Mouse (Mus musculus) forebrain, embryonic 11.5 days (tissue): ENCODE data around the gene Col7a1. TPM values are rescaled to one million over a fixed set of nuclear protein-coding genes. Genes with fewer than 3 reads are reported as not detected.

Experiments used
- ATAC-seq: fragments of 200-750 bp; cut with Nextera tagmentation; replicated peaks from 2 replicates; pipeline ENCODE4 v1.8.0; 2017; ENCODE audit warnings: moderate TSS enrichment; ENCODE audit not compliant: low FRiP score
- DNase-seq: peaks from one replicate; pipeline ENCODE4 v3.0.0-alpha.2; 2017; ENCODE audit warnings: low spot score
- H3K27ac ChIP-seq: fragments of 300-500 bp; sonication (generic); 2 replicates; pipeline ENCODE4 v1.5.1; 2014; ENCODE audit warnings: low read depth, low read length
- H3K27me3 ChIP-seq: fragments of 300-500 bp; sonication (generic); 2 replicates; pipeline ENCODE4 v1.6.1; 2014; ENCODE audit warnings: mild to moderate bottlenecking, low read length, mixed read lengths; ENCODE audit not compliant: control insufficient read depth, insufficient read depth
- H3K36me3 ChIP-seq: fragments of 300-500 bp; sonication (generic); 2 replicates; pipeline ENCODE4 v1.6.1; 2014; ENCODE audit warnings: mild to moderate bottlenecking, low read length, moderate library complexity, mixed read lengths; ENCODE audit not compliant: control insufficient read depth, insufficient read depth
- H3K4me1 ChIP-seq: fragments of 300-500 bp; sonication (generic); replicated peaks from 2 replicates; pipeline ENCODE4 v1.6.1; 2014; ENCODE audit warnings: low read length, mixed read lengths; ENCODE audit not compliant: control insufficient read depth, insufficient read depth
- H3K4me2 ChIP-seq: fragments of 300-500 bp; sonication (generic); 2 replicates; pipeline ENCODE4 v1.6.1; 2014; ENCODE audit warnings: low read depth, mild to moderate bottlenecking, low read length, moderate library complexity, mixed read lengths; ENCODE audit not compliant: severe bottlenecking
- H3K4me3 ChIP-seq: fragments of 300-500 bp; sonication (generic); 2 replicates; pipeline ENCODE4 v1.5.1; 2014; ENCODE audit warnings: low read depth, low read length
- H3K9ac ChIP-seq: fragments of 300-500 bp; sonication (generic); 2 replicates; pipeline ENCODE4 v1.6.1; 2014; ENCODE audit warnings: low read length
- H3K9me3 ChIP-seq: fragments of 300-500 bp; sonication (generic); 2 replicates; pipeline ENCODE4 v1.6.1; 2016; ENCODE audit warnings: low read length, mixed read lengths; ENCODE audit not compliant: control insufficient read depth
- WGBS: fragments of 180-500 bp; shearing (Covaris S2); extraction: QIAGEN DNeasy Blood & Tissue Kit; methylation state at CpG from one replicate; pipeline ENCODE4 v1.1.7; 2014; 5-methylcytosine and 5-hydroxymethylcytosine counted together
- polyA plus RNA-seq: library from polyadenylated mRNA; unstranded; fragments of >200 nt; fragmentation: Nextera tagmentation; extraction: Ambion mirVana; gene quantifications from 2 replicates; pipeline ENCODE4 v1.2.1, GENCODE M21; 2014

Gene Col7a1
- polyA plus RNA-seq, 1 experiment from 2014 or later, result 2.2 TPM

DNA sequence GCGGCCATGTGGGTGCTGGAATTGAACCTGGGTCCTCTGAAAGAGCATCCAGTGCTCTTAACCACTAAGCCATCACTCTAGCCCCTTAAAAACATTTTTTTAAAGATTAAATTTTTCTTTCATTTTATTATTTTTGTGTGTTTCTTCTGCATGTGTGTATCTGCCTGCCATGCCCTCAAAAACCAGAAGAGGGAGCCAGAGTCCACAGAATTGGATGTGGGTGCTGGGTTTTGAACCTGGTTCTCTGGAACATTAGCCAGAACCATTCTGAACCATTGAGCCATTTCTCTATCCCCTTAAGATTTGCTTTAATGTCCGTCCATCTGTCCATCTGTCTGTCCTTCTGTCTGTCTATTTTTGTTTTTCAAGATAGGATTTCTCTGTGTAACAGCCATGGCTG, 49.8 kb downstream of the Col7a1 start:
- no peak overlapping the region for H3K27ac ChIP-seq
- H3K9me3 ChIP-seq, result no peaks in the 10 kb centered on the region
- H3K27me3 ChIP-seq, result no peaks in the 10 kb centered on the region
- H3K9ac ChIP-seq, result no peak overlapping the region
- WGBS, result 52% methylated on average over 2 of the region's 2 CpGs
- no peaks in the 10 kb centered on the region for H3K36me3 ChIP-seq
- no peaks in the 10 kb centered on the region; the same call in 1 of the 2 replicates for H3K4me1 ChIP-seq
- ATAC-seq (no peak), DNase-seq (peak; percentile 75)
- H3K4me2 ChIP-seq, result no peak overlapping the region
- H3K4me3 ChIP-seq, result no peak overlapping the region

DNA sequence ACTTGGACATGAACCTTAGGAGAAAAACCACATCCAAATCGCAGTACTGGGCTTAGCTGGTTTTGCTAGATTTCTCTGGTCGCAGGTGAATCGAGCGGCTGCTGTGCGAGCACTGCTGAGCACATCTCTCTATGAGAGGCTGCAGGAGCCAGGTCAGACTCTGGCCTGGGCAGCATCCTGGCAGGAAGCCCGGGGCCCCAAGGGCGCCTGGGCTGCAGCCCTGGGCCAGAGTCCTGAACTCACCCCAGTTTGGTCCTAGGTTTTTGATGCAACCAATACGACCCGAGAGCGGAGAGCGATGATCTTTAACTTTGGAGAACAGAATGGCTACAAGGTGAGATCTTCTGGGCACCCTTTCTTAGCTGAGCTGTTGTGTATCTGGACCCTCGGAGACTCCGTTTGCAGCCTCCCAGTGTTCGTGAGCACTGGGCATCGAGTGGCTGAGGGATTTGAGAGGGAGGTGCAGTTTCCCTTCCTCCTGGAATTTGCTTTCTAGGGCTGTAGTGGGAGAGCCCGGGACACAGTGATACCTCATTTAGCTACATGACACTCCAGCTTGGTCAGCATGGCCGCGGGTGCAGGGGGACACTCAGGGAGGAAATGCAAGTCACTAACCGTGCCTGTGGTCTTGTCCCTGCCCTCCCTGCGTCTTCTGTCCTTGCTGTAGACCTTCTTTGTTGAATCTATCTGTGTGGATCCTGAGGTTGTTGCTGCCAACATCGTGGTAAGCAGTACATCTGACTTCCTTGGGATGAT, 53.8 kb downstream of the Col7a1 start:
- no peak overlapping the region for H3K27ac ChIP-seq
- H3K27me3 ChIP-seq, result no peaks in the 10 kb centered on the region

DNA sequence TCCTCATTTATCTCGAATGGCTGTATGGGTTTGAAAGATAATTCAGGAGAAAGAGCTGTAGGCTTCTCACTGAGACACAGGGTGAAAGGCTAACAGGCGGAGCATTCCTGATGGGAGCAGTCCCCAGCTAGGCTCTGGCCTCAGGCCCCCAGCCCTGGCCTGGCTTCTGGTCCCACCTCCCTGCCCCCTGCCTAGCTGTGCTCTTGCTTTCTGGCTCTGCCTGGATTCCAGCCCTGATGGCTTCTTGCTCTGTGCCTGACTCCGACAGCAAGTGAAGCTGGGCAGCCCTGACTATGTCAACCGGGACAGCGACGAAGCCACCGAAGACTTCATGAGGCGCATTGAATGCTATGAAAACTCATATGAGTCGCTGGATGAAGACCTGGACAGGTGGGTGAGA, 54.7 kb downstream of the Col7a1 start:
- Histone ChIP-seq H3K4me1 (no peaks in the 10 kb centered on the region; the same call in 1 of the 2 replicates), H3K9ac (no peak overlapping the region), H3K36me3 (no peaks in the 10 kb centered on the region), H3K9me3 (no peaks in the 10 kb centered on the region), H3K27me3 (no peaks in the 10 kb centered on the region), H3K4me2 (no peak overlapping the region), H3K4me3 (no peak overlapping the region), H3K27ac (no peak overlapping the region)
- ATAC-seq, result no peak
- no peak for DNase-seq
- 78% methylated on average over 9 of the region's 9 CpGs for WGBS

More for the DNA sequence above, 53.8 kb downstream of the Col7a1 start:
- Histone ChIP-seq H3K4me1 (no peaks in the 10 kb centered on the region; the same call in 1 of the 2 replicates), H3K36me3 (no peaks in the 10 kb centered on the region), H3K9ac (no peak overlapping the region), H3K4me2 (no peak overlapping the region), H3K9me3 (no peaks in the 10 kb centered on the region), H3K4me3 (no peak overlapping the region)
- WGBS, result 83% methylated on average over 21 of the region's 21 CpGs
- DNase-seq (no peak), ATAC-seq (no peak)

DNA sequence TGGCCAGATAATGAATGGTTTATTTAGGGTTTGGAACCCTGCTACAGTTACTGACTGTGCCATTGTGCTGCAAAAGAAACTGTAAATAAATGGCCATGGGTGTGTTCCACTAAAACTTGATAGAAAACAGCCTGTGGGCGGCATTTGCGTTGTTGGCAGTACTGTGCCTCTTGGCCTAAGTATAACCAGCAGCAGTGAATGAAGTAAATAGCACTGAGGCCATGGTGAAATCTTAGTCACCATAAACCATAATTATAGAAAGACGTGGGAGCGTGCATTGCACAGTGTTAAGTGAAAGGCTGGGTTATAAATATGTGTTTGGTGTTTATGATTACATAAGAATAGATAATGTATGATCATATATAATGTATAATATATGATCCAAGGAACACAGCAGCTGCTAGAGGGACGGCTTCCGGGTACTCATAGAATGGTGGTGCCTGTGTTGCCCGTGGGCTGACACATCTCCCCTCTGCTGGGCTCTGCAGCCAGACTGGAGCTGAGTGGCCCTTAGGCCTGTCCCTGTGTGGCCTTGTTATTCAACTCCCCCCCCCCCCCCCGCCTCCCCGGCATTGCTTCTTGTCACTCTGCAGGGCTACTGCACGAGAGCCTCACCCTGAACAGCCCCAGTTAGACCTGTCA, 55.7 kb downstream of the Col7a1 start:
- DNase-seq, result no peak
- H3K9ac ChIP-seq, result no peak overlapping the region
- no peak overlapping the region for H3K4me3 ChIP-seq
- no peak overlapping the region for H3K27ac ChIP-seq
- H3K4me2 ChIP-seq, result no peak overlapping the region
- no peaks in the 10 kb centered on the region; the same call in 1 of the 2 replicates for H3K4me1 ChIP-seq
- no peaks in the 10 kb centered on the region for H3K9me3 ChIP-seq
- 79% methylated on average over 10 of the region's 10 CpGs for WGBS
- H3K36me3 ChIP-seq, result no peaks in the 10 kb centered on the region
- no peaks in the 10 kb centered on the region for H3K27me3 ChIP-seq
- no peak for ATAC-seq

DNA sequence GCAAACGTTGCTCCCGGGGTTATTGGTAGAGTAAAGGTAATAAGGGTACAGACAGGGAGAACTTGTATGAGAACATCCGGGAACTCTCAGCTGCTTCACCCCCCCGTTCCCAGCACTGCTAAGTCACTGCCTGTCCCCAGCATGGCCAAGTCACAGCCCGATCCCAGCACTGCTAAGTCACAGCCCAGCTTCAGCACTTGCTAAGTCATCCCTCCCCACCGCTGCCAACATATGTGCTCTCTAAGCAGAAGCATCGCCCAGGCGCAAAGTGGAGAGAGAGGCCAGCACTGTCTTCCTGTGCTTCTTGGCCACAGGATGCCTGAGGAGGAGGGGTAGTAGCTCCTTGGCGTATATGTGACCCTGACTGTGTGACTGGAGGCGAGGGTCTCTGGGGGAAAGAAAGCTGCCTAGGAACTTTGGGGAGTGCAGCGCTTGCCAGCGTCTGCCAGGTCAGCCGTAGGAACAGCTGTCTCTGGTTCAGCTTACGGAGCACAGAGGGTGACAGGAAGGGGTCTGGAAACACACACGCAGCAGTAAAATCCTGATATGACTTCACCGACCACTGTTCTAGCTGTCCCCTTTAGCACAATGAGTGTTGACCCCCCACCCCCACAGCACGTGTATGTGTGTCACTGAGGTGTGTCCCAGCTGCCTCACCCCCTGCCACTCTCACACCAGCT, 56.4 kb downstream of the Col7a1 start:
- ATAC-seq (no peak), DNase-seq (no peak)
- Histone ChIP-seq H3K4me3 (no peak overlapping the region), H3K9me3 (no peaks in the 10 kb centered on the region), H3K27ac (no peak overlapping the region), H3K4me2 (no peak overlapping the region), H3K4me1 (no peaks in the 10 kb centered on the region; the same call in 1 of the 2 replicates), H3K27me3 (no peaks in the 10 kb centered on the region), H3K36me3 (no peaks in the 10 kb centered on the region), H3K9ac (no peak overlapping the region)
- WGBS, result 66% methylated on average over 17 of the region's 17 CpGs

DNA sequence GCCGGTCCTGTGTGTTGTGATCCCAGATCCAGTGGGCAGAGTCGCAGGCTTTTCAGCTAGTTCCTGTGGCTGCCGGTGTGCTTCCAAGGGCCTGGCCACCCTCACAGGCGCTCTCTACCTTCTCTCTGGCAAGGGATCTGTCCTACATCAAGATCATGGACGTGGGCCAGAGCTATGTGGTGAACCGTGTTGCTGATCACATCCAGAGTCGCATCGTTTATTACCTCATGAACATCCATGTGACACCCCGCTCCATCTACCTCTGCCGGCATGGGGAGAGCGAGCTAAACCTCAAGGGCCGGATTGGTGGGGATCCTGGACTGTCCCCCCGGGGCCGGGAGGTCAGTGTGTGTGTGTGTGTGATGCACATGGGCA, 56.9 kb downstream of the Col7a1 start:
- WGBS, result 92% methylated on average over 14 of the region's 14 CpGs
- Histone ChIP-seq H3K27ac (no peak overlapping the region), H3K4me1 (no peaks in the 10 kb centered on the region; the same call in 1 of the 2 replicates), H3K4me2 (no peak overlapping the region), H3K36me3 (no peaks in the 10 kb centered on the region), H3K9ac (no peak overlapping the region), H3K9me3 (no peaks in the 10 kb centered on the region), H3K4me3 (no peak overlapping the region), H3K27me3 (no peaks in the 10 kb centered on the region)
- ATAC-seq (no peak), DNase-seq (no peak)

DNA sequence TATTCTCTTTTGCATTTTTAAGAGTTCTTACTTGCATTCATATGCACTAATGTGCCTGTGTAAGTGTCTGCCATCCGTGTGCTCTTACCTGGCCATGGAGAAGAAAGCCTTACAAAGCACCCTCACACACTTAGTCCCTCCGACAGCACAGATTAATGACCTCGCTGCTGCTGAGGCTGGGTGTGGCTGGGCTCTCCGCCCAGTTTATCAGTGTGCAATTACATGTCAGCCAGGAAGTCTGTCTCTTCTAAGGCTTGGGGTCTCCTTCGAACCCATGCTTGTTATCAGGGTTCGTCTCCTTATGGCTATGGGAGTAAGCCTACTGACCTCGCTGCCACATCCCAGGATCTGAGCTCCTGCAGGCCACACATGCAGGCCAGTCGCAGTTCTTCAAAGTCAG, 62.0 kb downstream of the Col7a1 start:
- Histone ChIP-seq H3K9me3 (no peaks in the 10 kb centered on the region), H3K4me3 (no peak overlapping the region), H3K4me1 (no peaks in the 10 kb centered on the region), H3K27ac (no peak overlapping the region), H3K36me3 (no peaks in the 10 kb centered on the region), H3K4me2 (no peak overlapping the region), H3K9ac (no peak overlapping the region), H3K27me3 (no peaks in the 10 kb centered on the region)
- WGBS, result 83% methylated on average over 8 of the region's 8 CpGs
- no peak for ATAC-seq
- no peak for DNase-seq

DNA sequence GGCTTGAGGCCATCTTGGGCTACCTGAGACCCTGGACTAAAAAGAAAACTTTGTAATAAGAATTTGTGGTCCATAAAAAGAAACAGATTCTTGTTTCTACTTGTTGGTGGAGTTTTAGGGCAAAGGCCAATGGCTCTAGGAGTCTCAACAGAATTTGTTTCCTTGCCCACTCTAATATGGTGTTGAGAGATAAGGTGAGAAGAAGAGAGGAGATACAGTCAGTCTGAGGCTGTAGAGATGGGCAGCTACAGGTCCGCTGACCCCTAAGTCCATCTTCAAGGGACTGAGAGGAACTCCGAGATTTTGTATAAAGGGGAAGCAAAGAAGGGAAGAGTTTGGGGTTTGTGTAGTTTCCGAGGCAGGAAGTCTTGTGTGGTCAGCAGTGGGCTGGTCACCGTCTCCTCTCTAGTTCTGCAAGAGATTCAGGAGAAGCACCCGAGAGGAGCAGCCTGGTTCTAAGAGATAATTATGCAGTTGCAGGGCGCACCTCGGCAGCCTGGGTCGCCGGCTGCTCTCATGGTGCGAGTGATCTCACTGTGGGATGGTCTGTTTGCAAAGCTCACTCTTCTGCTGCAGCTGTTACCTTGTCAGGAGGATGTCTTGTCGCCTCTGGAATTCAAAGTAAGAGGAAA, 63.7 kb downstream of the Col7a1 start:
- no peak overlapping the region for H3K4me3 ChIP-seq
- no peak overlapping the region for H3K27ac ChIP-seq
- H3K36me3 ChIP-seq, result no peaks in the 10 kb centered on the region
- no peak for ATAC-seq
- no peaks in the 10 kb centered on the region for H3K4me1 ChIP-seq
- H3K4me2 ChIP-seq, result no peak overlapping the region
- DNase-seq, result no peak
- H3K9me3 ChIP-seq, result no peaks in the 10 kb centered on the region
- WGBS, result 76% methylated on average over 11 of the region's 11 CpGs
- H3K9ac ChIP-seq, result no peak overlapping the region
- no peaks in the 10 kb centered on the region for H3K27me3 ChIP-seq
